Mouse (Mus musculus): ENCODE data around the gene Olfr598.
"Not testable (repeated sequence)": the region's sequence is repeated elsewhere in the genome, so short reads cannot be mapped to it uniquely, and the experiment has no call there.

Olfr598 gene

DNA sequence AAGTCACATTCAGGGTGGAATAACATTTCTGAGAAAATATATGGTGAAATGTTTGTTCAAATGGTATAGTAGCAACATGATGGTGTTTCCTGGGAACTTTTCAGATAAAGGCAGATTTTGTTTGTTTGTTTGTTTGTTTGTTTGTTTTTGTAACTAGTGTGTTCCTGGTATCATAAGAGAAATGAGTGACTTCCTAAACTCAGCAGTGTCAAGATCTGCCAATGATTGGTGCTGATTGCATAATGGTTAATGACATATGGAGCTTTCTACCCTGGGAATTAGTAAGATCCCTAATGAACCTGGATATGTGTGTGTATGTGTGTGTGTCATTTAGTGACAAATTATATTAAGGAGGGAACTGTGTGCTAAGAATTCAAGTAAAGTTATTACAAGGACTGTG is at the start of gene Olfr598:
Gene Olfr598, plus strand, starts transcription at position 301 of the 400 bp plus-strand sequence.
- no peak for DNase-seq (ENCODE audit: low spot score in 2 of 2)

DNA sequence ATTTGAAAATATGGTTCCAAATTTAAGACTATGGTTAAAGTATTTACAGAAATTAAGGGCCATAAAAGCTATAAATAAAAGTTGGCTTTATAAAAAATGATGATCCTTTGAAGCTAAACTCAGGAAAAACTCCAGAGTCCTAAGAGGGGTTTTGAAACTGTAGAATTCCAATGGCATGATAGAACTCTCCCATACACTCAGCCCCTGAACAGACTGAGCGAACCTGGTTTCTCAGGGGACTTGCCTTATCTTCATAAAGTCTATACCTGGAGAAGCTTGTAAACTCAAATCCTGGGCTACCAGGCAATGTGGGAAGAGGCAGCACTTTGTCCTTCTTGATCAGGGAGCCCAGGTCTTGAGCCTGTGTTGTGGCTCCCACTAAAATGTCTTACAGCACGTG is 18.0 kb upstream of the Olfr598 start, which contains the start of gene Olfr596:
Gene Olfr596, plus strand, starts transcription at position 301 of the 400 bp plus-strand sequence.
- not testable (repeated sequence) for DNase-seq (ENCODE audit: low spot score in 2 of 2)

DNA sequence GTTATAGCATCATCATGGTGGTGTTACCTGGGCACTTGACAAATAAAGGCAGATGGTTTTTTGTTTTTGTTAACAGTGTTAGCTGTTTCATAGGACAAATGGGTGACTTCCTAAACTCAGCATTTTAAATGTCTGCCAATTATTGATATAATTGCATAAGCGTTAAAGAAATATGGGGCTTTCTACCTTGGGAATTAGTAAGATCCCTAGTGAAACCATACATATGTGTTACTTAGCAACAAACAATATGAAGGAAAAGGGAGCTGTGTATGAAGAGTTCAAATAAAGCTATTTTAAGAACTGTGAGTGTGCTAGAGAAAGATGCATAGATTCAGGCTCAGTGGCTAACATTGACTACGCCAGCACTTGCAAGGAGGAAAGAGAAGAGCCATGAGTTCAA is 7.4 kb upstream of the Olfr598 start, which contains the start of gene Olfr597:
Gene Olfr597, plus strand, starts transcription at position 301 of the 400 bp plus-strand sequence.
- DNase-seq (ENCODE audit: low spot score in 2 of 2), result not testable (repeated sequence)

DNA sequence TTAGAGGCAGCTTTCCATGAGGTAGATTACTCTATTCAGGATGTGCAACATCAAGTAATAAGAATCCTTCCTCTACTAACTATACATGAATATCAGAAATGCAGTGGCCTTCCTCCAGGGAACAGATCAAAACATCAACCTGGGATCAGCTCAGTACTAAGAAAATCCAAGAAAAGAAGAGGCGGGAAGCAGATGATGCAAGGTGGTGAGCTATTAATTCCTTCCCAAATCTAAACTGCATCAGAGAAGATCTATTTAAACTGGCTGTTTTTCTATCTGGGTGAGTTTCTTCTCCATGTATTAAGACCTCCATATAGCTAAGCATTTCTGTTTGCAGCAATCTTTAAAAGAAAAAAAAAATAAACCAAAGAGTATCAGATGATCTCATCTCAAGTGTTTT is 12.2 kb downstream of the Olfr598 start, which contains the start of gene Olfr599:
Gene Olfr599, plus strand, starts transcription at position 301 of the 400 bp plus-strand sequence.
- DNase-seq (ENCODE audit: low spot score in 2 of 2), result no peak

DNA sequence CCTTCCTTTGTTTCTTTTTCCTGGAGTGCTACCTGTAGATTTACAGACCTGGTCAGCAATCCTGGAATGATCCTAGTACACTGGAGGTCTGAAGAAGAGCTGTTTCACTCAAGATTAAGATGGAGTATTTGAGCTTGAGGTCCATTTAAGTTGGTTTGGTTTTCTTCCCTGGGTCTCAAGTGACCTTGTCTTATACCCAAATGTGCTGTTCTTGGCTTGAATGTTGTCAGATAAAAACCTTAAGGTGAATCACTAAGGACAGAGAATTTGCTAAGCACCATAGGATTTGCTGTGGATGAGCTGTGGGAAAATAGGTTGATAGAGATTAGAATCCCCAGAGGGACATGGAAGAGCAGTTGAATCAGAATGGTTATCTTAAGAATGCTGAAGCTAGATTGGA is 26.2 kb downstream of the Olfr598 start, which contains the start of gene Olfr600:
Gene Olfr600, minus strand, starts transcription at position 101 of the 400 bp plus-strand sequence.
- DNase-seq (ENCODE audit: low spot score in 2 of 2), result no peak

DNA sequence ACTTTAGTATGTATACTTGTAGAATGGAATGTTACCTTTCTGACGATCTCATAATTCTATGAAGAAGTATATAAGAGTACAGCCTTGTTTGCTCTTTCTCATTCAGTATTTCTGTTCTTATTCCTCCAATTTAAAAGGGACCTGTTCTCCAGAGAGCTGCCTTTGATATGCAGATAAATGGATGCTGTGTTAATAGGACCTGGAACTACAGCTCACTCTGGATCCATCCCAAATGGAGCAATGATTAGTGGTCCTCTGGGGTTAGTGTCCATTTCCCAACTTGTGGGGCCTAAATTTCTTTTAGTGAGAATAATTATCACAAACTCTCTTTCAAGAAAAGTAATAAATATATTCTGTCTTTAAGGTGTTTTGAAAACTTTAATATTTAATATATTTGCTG is 39.2 kb downstream of the Olfr598 start, which contains the start of gene Olfr601:
Gene Olfr601, minus strand, starts transcription at position 101 of the 400 bp plus-strand sequence.
- no peak for DNase-seq (ENCODE audit: low spot score in 2 of 2)

All from right cerebral cortex, postnatal 36 days (tissue).